9 mouse cellular contexts compared by ENCODE assay signal in the genomic region with DNA sequence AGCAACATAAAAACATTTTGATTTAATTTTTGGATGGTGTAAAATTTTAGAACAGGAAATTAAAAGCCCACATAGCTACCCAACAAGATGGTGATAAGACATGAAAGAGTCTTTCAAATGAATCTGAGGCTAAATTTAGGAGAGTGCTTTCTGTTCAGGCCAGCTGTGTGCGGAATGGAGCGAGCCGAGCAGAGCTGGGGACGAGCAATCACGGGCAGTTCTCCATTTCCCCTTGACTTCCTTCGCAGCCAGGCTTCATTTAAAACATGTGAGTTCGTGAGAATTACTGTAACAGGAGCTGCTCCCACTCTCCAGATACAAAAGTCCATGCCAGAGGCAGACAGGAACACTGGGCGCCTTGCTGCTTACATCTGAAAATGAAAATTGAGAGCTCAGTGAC.
DNase-seq lines count a peak whose midpoint lies in the region; ATAC-seq lines count a peak whose summit lies in the region.
"Had no signal": no experiment of that assay in that cellular context is flagged by ENCODE, and none has a peak within 500 bp of the region (broad histone marks: within the 10 kb centered on the region; RNA-seq: fewer than 3 reads in every experiment).

No protein-coding gene starts in this region.

- H3K27ac ChIP-seq in kidney, embryonic 15.5 days: 0 out of 2 replicates have a peak overlapping the region, but pooled peaks have one; percentile 45
- no peak overlapping the region for H3K27ac ChIP-seq in forebrain, embryonic 15.5 days (replicated peaks)
- no peak overlapping the region for H3K27ac ChIP-seq in hindbrain, embryonic 16.5 days (ENCODE audit: low read depth, low read length)
- H3K27ac ChIP-seq: liver, embryonic 15.5 days had no signal

- H3K27me3 ChIP-seq in kidney, embryonic 15.5 days: no peaks in the 10 kb centered on the region
- H3K27me3 ChIP-seq in forebrain, embryonic 15.5 days: no peaks in the 10 kb centered on the region
- H3K27me3 ChIP-seq in hindbrain, embryonic 16.5 days (replicated peaks; ENCODE audit: control insufficient read depth, insufficient read depth, low read length): no peaks in the 10 kb centered on the region
- H3K27me3 ChIP-seq: liver, embryonic 15.5 days had no signal

- H3K9ac ChIP-seq in kidney, embryonic 15.5 days: no peak overlapping the region
- no peak overlapping the region for H3K9ac ChIP-seq in forebrain, embryonic 15.5 days (replicated peaks)
- H3K9ac ChIP-seq in hindbrain, embryonic 16.5 days (ENCODE audit: low read depth, low read length): no peak overlapping the region
- H3K9ac ChIP-seq: liver, embryonic 15.5 days had no signal

- no peak overlapping the region for H3K4me2 ChIP-seq in kidney, embryonic 15.5 days
- no peak overlapping the region for H3K4me2 ChIP-seq in forebrain, embryonic 15.5 days (replicated peaks)
- H3K4me2 ChIP-seq in hindbrain, embryonic 16.5 days (ENCODE audit: low read length): no peak overlapping the region
- H3K4me2 ChIP-seq: liver, embryonic 15.5 days had no signal

- H3K4me1 ChIP-seq in kidney, embryonic 15.5 days: peaks cover 5% of the 10 kb centered on the region; the same call in 1 of the 2 replicates
- H3K4me1 ChIP-seq in forebrain, embryonic 15.5 days: 0 out of 2 replicates have a peak, but pooled peaks cover 5% of the 10 kb centered on the region
- H3K4me1 ChIP-seq in hindbrain, embryonic 16.5 days (ENCODE audit: control insufficient read depth, insufficient read depth, low read depth, low read length): no peaks in the 10 kb centered on the region
- H3K4me1 ChIP-seq: liver, embryonic 15.5 days had no signal

- WGBS in kidney, embryonic 15.5 days: 34% methylated on average over 8 of the region's 8 CpGs
- WGBS in forebrain, embryonic 15.5 days: 77% methylated on average over 8 of the region's 8 CpGs
- WGBS in hindbrain, embryonic 16.5 days: 70% methylated on average over 8 of the region's 8 CpGs

- DNase-seq in kidney, adult 11 months: no peak
- peak; percentile 73 for DNase-seq in brain, adult 2 months (ENCODE audit: low read depth, low spot score)

- no peaks in the 10 kb centered on the region for H3K9me3 ChIP-seq in kidney, embryonic 15.5 days (replicated peaks)
- 0 out of 2 replicates have a peak, but pooled peaks cover 4% of the 10 kb centered on the region for H3K9me3 ChIP-seq in forebrain, embryonic 15.5 days
- 0 out of 2 replicates have a peak, but pooled peaks cover 2% of the 10 kb centered on the region for H3K9me3 ChIP-seq in hindbrain, embryonic 16.5 days (ENCODE audit: control insufficient read depth, low read length)
- H3K9me3 ChIP-seq: liver, embryonic 15.5 days had no signal

- H3K36me3 ChIP-seq in kidney, embryonic 15.5 days: no peaks in the 10 kb centered on the region
- H3K36me3 ChIP-seq in forebrain, embryonic 15.5 days: no peaks in the 10 kb centered on the region
- H3K36me3 ChIP-seq in hindbrain, embryonic 16.5 days (ENCODE audit: control insufficient read depth, insufficient read depth, low read length): no peaks in the 10 kb centered on the region
- H3K36me3 ChIP-seq: liver, embryonic 15.5 days had no signal

- H3K4me3 ChIP-seq in kidney, embryonic 15.5 days (replicated peaks): no peak overlapping the region
- H3K4me3 ChIP-seq in forebrain, embryonic 15.5 days: no peak overlapping the region
- H3K4me3 ChIP-seq in hindbrain, embryonic 16.5 days (ENCODE audit: low read length): no peak overlapping the region
- H3K4me3 ChIP-seq: liver, embryonic 15.5 days had no signal

- no peak for ATAC-seq in kidney, embryonic 15.5 days (replicated peaks; ENCODE audit: low FRiP score)
- ATAC-seq in inflammation-experienced regulatory T-cells, adult 6 months: peak; percentile 59
- peak; percentile 58; the same call in 1 of the 2 replicates for ATAC-seq in monocyte, adult 5-6 weeks (replicated peaks; ENCODE audit: insufficient number of reproducible peaks, low FRiP score, low TSS enrichment, poor library complexity, severe bottlenecking)
- ATAC-seq in megakaryocyte-erythroid progenitor cell, adult 5-6 weeks (replicated peaks; ENCODE audit: low FRiP score, low TSS enrichment, poor library complexity, severe bottlenecking): no peak
- no peak for ATAC-seq in forebrain, embryonic 15.5 days (replicated peaks)
- no peak for ATAC-seq in hindbrain, embryonic 16.5 days

Comparison
In these comparisons a context has a peak if more than half of its experiments do, and no peak if none do; other contexts are left out.
1. ATAC-seq: peak in inflammation-experienced regulatory T-cells, adult 6 months (single experiment) and monocyte, adult 5-6 weeks (single experiment); none in kidney, embryonic 15.5 days (single experiment), megakaryocyte-erythroid progenitor cell, adult 5-6 weeks (single experiment), forebrain, embryonic 15.5 days (single experiment) and hindbrain, embryonic 16.5 days (single experiment).